Mouse (Mus musculus) limb, embryonic 11.5 days (tissue): ENCODE measurements at regions not wholly inside any gene's neighbourhood (a gene's known extent, or its start where the extent isn't known, plus 50 kb on each side); places are given as distances from the start of the nearest gene placed in this dataset.

Experiments used
- ATAC-seq: fragments of 200-750 bp; cut with Nextera tagmentation; 2 replicates; pipeline ENCODE4 v1.8.0; 2017; ENCODE audit warnings: low read depth; ENCODE audit not compliant: insufficient number of reproducible peaks, low FRiP score, low TSS enrichment
- DNase-seq: peaks from one replicate; pipeline ENCODE4 v3.0.0-alpha.2; 2015; ENCODE audit warnings: low spot score
- H3K27ac ChIP-seq: fragments of 300-500 bp; sonication (generic); replicated peaks from 2 replicates; pipeline ENCODE4 v1.5.1; 2014; ENCODE audit warnings: low read depth, mild to moderate bottlenecking, low read length
- H3K27me3 ChIP-seq: fragments of 300-500 bp; sonication (generic); 2 replicates; pipeline ENCODE4 v1.6.1; 2014; ENCODE audit warnings: mild to moderate bottlenecking, low read length, mixed read lengths; ENCODE audit not compliant: control insufficient read depth, insufficient read depth
- H3K36me3 ChIP-seq: fragments of 300-500 bp; sonication (generic); 2 replicates; pipeline ENCODE4 v1.6.1; 2014; ENCODE audit warnings: mild to moderate bottlenecking, low read length, moderate library complexity, mixed read lengths; ENCODE audit not compliant: control insufficient read depth, insufficient read depth
- H3K4me1 ChIP-seq: fragments of 300-500 bp; sonication (generic); 2 replicates; pipeline ENCODE4 v1.6.1; 2014; ENCODE audit warnings: low read length, mixed read lengths; ENCODE audit not compliant: control insufficient read depth, insufficient read depth
- H3K4me2 ChIP-seq: fragments of 300-500 bp; sonication (generic); 2 replicates; pipeline ENCODE4 v1.6.1; 2014; ENCODE audit warnings: low read depth, mild to moderate bottlenecking, moderate library complexity; ENCODE audit not compliant: severe bottlenecking
- H3K4me3 ChIP-seq: fragments of 300-500 bp; sonication (generic); 2 replicates; pipeline ENCODE4 v1.5.1; 2014; ENCODE audit warnings: low read depth, low read length
- H3K9ac ChIP-seq: fragments of 300-500 bp; sonication (generic); 2 replicates; pipeline ENCODE4 v1.6.1; 2014; ENCODE audit warnings: mild to moderate bottlenecking, low read length
- H3K9me3 ChIP-seq: fragments of 300-500 bp; sonication (generic); 2 replicates; pipeline ENCODE4 v1.6.1; 2016; ENCODE audit warnings: low read length; ENCODE audit not compliant: control insufficient read depth
- WGBS: fragments of 180-500 bp; shearing (Covaris S2); extraction: QIAGEN DNeasy Blood & Tissue Kit; methylation state at CpG from one replicate; pipeline ENCODE4 v1.1.7; 2014; 5-methylcytosine and 5-hydroxymethylcytosine counted together

DNA sequence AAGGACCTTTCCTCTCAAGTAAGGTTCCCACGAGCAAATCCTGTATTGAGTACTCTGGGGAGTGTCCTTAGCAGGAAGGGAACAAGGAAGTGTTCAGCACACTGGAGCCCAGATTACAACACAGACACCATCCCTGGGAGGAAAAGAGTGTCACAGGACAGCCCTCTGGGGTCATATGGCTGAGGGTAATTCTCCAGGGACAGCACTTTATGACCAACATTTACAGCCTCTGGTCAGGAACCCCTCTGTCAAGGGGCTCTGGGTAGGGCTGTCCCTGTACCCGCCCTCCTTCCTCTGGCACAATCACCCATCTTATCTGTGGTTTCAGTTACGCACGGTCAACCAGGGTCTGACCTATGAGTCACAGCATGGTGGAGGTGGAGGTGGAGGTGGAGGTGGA is 102.8 kb upstream of the Ctnnb1 start:
- no peak overlapping the region for H3K27ac ChIP-seq
- no peak for DNase-seq
- H3K36me3 ChIP-seq: no peaks in the 10 kb centered on the region
- H3K9ac ChIP-seq: no peak overlapping the region
- H3K4me1 ChIP-seq: no peaks in the 10 kb centered on the region
- no peak for ATAC-seq
- 59% methylated on average over 4 of the region's 4 CpGs for WGBS
- no peaks in the 10 kb centered on the region for H3K27me3 ChIP-seq
- H3K9me3 ChIP-seq: no peaks in the 10 kb centered on the region
- no peak overlapping the region for H3K4me2 ChIP-seq
- no peak overlapping the region for H3K4me3 ChIP-seq

DNA sequence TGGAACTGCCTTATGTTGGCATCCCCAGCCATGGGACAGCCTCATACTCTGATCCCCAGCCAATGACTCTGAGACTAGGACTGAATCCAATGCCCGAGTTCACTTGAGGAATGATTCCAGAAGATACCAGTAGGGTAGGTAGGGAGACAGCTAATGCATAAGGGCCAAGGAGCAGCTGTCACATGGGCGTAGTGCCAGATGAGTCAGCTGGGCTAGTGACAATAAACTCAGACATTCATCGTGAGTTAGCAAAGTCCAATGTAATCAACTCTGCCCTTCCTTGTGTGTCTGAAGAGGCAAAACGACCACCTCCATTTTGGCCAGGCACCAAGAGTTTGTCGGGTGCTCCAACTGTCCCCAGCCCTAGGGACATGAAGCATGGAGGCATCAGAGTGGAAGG is 98.5 kb upstream of the Ctnnb1 start:
- H3K36me3 ChIP-seq: no peaks in the 10 kb centered on the region
- no peaks in the 10 kb centered on the region for H3K27me3 ChIP-seq
- H3K9me3 ChIP-seq: no peaks in the 10 kb centered on the region
- H3K27ac ChIP-seq: no peak overlapping the region
- WGBS: 88% methylated on average over 5 of the region's 5 CpGs
- no peaks in the 10 kb centered on the region for H3K4me1 ChIP-seq
- ATAC-seq: no peak
- no peak overlapping the region for H3K4me3 ChIP-seq
- DNase-seq: no peak
- H3K9ac ChIP-seq: no peak overlapping the region
- no peak overlapping the region for H3K4me2 ChIP-seq

DNA sequence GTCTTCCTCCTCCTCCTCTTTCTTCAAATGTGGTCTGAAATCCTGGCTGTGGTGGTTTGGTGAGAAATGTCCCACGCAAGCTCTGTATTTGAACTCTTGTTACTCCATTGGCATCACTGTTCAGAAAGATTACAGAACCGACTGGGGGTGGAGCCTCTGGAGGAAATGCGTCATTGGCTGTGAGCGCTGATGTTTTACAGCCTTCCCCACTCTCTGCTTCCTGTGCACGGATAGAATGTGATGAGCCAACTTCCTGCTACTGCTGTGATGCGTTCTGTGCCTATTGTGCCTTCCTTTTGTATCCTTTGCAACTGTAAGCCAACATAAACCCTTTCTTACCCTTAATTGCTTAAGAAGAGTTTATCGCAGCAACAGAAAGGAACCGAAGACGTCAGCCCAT is 94.8 kb upstream of the Ctnnb1 start:
- 85% methylated on average over 9 of the region's 9 CpGs for WGBS

DNA sequence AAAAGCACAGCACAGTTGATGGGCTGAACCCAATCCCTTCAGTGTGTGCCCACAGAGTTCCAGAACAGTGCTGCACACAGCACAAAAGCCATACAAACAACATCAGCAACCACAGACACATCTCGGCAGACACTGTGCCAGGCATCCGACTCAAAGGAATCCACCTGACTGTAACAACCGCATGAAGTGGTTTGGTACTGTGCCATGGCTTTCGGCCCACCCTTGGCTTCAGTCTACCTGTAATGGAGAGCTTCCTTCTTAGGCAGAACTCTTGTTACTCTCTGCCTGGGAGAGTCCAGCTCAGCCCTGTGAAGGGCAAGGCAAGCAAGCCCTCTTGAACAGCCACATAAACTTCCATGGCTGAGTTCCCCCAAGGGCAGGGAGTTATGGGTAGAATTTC is 93.4 kb upstream of the Ctnnb1 start:
- no peak for ATAC-seq
- WGBS: 94% methylated on average over 4 of the region's 4 CpGs

More for the DNA sequence above, 94.8 kb upstream of the Ctnnb1 start:
- H3K36me3 ChIP-seq: no peaks in the 10 kb centered on the region
- no peak overlapping the region for H3K4me2 ChIP-seq
- H3K27ac ChIP-seq: no peak overlapping the region
- H3K4me3 ChIP-seq: no peak overlapping the region
- ATAC-seq: no peak
- no peak for DNase-seq
- no peak overlapping the region for H3K9ac ChIP-seq
- H3K9me3 ChIP-seq: no peaks in the 10 kb centered on the region
- no peaks in the 10 kb centered on the region for H3K27me3 ChIP-seq
- H3K4me1 ChIP-seq: no peaks in the 10 kb centered on the region

DNA sequence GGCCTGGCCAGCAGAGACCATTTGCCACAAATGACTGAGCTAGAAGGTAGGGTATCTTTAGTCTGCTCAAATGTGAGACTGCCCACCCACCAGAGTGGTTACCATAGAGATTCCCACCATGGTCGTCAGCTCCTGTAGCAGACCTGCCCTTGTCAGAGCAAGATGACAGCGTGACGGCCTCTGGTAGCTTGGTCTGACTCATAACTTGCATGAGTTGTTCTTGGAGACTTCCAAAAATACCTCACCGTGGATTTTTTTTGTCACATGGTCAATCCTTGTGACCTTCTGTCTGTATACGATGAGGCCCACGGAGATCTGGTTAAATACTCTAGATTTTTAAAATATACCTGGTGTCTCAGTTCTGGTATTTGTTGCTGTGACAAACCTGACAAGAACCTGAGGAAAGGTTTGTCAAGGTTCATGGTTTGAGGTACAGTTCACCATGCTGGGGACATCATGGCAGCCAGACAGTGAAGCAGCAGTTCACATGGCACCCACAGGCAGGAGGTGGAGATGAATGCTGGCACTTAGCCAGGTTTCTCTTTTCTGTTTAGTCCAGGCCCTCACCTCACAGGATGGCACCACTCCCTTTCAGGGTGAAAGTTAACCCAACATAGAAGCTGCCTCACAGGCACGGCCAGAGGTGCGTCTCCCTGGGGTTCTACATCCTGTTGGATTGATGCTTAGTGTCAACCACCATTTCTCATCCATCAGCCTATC is 91.4 kb upstream of the Ctnnb1 start:
- Histone ChIP-seq H3K27me3 (no peaks in the 10 kb centered on the region), H3K36me3 (no peaks in the 10 kb centered on the region), H3K9me3 (no peaks in the 10 kb centered on the region), H3K4me3 (no peak overlapping the region), H3K4me2 (no peak overlapping the region), H3K9ac (no peak overlapping the region), H3K4me1 (no peaks in the 10 kb centered on the region), H3K27ac (no peak overlapping the region)
- ATAC-seq (no peak), DNase-seq (no peak)
- WGBS: 92% methylated on average over 8 of the region's 8 CpGs

More for the DNA sequence above, 93.4 kb upstream of the Ctnnb1 start:
- no peak overlapping the region for H3K4me3 ChIP-seq
- H3K4me1 ChIP-seq: no peaks in the 10 kb centered on the region
- no peak for DNase-seq
- H3K9ac ChIP-seq: no peak overlapping the region
- H3K27me3 ChIP-seq: no peaks in the 10 kb centered on the region
- H3K9me3 ChIP-seq: no peaks in the 10 kb centered on the region
- no peaks in the 10 kb centered on the region for H3K36me3 ChIP-seq
- no peak overlapping the region for H3K4me2 ChIP-seq
- H3K27ac ChIP-seq: no peak overlapping the region

DNA sequence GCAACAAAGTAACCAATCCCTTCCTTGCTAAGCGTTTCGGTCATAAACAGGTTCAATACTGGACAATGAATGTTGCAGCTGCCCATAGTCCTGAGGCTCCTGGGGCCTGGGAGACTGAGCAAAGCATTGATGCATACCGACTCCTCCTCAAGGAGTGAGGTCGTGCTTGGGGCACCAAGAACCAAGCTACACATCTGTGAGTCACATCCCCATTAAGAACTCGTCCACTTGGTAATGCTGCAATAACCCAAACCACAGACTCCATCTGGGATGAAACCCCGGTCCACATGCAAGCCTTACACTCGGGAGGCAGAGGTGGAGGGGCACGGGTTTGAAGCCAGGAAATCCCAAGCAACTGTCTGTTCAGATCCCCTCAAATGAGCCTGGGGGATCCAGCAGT is 85.3 kb upstream of the Ctnnb1 start:
- H3K4me2 ChIP-seq: no peak overlapping the region
- no peaks in the 10 kb centered on the region for H3K27me3 ChIP-seq
- H3K4me3 ChIP-seq: no peak overlapping the region
- DNase-seq (no peak), ATAC-seq (no peak)
- WGBS: 74% methylated on average over 8 of the region's 8 CpGs
- no peak overlapping the region for H3K27ac ChIP-seq
- no peaks in the 10 kb centered on the region for H3K36me3 ChIP-seq
- no peaks in the 10 kb centered on the region for H3K9me3 ChIP-seq
- no peak overlapping the region for H3K9ac ChIP-seq
- no peaks in the 10 kb centered on the region for H3K4me1 ChIP-seq

DNA sequence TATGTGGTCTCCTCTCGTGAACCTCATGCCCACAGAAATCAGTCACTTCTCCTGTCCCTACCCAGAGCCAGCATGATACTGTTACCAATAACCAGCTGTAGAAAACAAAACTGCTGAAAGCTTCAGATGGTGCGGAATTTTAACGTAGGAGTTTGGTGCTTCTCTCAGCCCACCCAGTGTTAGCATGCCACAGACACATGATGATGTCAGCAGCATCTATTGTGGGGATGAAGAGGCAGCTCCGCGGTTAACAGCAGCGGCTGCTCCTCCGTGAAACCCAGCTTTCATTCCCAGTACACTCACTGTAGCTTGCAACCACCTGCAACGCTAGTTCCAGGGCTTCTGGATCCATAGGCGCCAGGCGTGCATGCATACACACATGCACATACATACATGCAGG is 83.5 kb upstream of the Ctnnb1 start:
- WGBS: 89% methylated on average over 10 of the region's 10 CpGs
- Histone ChIP-seq H3K4me3 (no peak overlapping the region), H3K27ac (no peak overlapping the region), H3K4me2 (no peak overlapping the region), H3K4me1 (no peaks in the 10 kb centered on the region), H3K9me3 (no peaks in the 10 kb centered on the region), H3K9ac (no peak overlapping the region), H3K27me3 (no peaks in the 10 kb centered on the region), H3K36me3 (no peaks in the 10 kb centered on the region)
- no peak for DNase-seq
- ATAC-seq: no peak

DNA sequence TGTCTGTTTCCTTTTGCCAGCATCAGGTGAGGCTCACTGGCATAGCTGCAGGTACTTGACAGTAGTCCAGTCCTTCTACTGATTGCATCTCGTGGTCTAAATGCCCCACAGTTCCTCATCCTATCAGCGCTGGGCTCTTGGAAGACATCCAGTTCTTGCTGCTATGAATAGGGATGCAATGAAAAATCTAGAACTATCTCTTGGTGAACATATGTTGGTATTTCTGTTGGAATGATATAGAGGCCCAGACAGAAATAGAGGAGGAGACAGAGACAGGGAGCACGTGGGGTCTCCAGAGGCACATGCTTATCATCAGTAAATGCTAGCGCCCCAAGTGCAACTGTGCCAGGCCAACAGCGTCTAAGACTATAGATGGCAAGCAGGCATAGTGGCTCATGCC is 81.4 kb upstream of the Ctnnb1 start:
- WGBS: 93% methylated on average over 5 of the region's 5 CpGs
- Histone ChIP-seq H3K9ac (no peak overlapping the region), H3K27me3 (no peaks in the 10 kb centered on the region), H3K4me2 (no peak overlapping the region), H3K27ac (no peak overlapping the region), H3K36me3 (no peaks in the 10 kb centered on the region), H3K9me3 (no peaks in the 10 kb centered on the region), H3K4me1 (no peaks in the 10 kb centered on the region), H3K4me3 (no peak overlapping the region)
- ATAC-seq (no peak), DNase-seq (no peak)

DNA sequence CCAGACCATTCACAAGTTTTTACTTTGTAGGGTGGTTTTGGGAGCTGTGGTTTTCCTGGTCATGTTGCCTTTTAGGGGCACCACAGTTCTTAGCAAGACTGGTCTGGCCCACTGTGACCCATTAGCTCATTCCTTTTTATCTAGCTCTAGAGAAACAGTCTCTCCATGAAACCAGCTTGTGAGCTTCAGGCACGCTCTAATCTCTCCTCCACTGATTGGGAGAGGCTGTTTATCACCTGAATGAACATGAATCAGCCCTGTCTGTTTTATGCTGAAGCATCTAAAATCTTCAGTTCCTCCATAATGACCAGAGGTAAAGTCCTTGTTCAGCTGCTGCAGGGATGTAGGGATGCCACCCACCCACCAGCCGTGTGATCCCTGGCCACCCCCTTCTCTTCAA is 80.1 kb upstream of the Ctnnb1 start:
- no peaks in the 10 kb centered on the region for H3K4me1 ChIP-seq
- no peak overlapping the region for H3K4me3 ChIP-seq
- no peak overlapping the region for H3K4me2 ChIP-seq

More for the DNA sequence above, 80.1 kb upstream of the Ctnnb1 start:
- Histone ChIP-seq H3K27ac (no peak overlapping the region), H3K36me3 (no peaks in the 10 kb centered on the region), H3K9ac (no peak overlapping the region), H3K27me3 (no peaks in the 10 kb centered on the region), H3K9me3 (no peaks in the 10 kb centered on the region)
- ATAC-seq (no peak), DNase-seq (no peak)
- whole genome bisulfite sequencing: 76% methylated on average over 2 of the region's 2 CpGs
